Mouse (Mus musculus): ENCODE results near the gene Rtel1. TPM values are rescaled to one million over a fixed set of nuclear protein-coding genes. Genes with fewer than 3 reads are reported as not detected.
A peak's percentile ranks its signal among the peaks of the same experiment; 100 is the strongest.

Rtel1 gene
- polyA plus RNA-seq, 1 experiment from 2014 or later, result 37.3 TPM

GRCm38 (mm10) chr2:181391541-181391940, 72.0 kb downstream of the Rtel1 start:
- Histone ChIP-seq H3K4me3 (replicated peaks) (no peak overlapping the region), H3K9me3 (replicated peaks) (no peaks in the 10 kb centered on the region), H3K4me1 (no peaks in the 10 kb centered on the region), H3K9ac (replicated peaks) (no peak overlapping the region), H3K36me3 (peaks cover 33% of the 10 kb centered on the region), H3K27ac (replicated peaks) (no peak overlapping the region), H3K4me2 (no peak overlapping the region), H3K27me3 (replicated peaks) (no peaks in the 10 kb centered on the region)
- 72% methylated on average over 2 of the region's 2 CpGs for WGBS
- ATAC-seq (ENCODE audit: low FRiP score), result no peak

GRCm38 (mm10) chr2:181392600-181393213, 73.2 kb downstream of the Rtel1 start:
- Histone ChIP-seq H3K4me1 (0 out of 2 replicates have a peak, but pooled peaks cover 5% of the 10 kb centered on the region), H3K4me2 (no peak overlapping the region), H3K4me3 (replicated peaks) (no peak overlapping the region), H3K27ac (replicated peaks) (no peak overlapping the region), H3K9ac (replicated peaks) (no peak overlapping the region), H3K36me3 (peaks cover 27% of the 10 kb centered on the region), H3K27me3 (replicated peaks) (no peaks in the 10 kb centered on the region), H3K9me3 (replicated peaks) (no peaks in the 10 kb centered on the region)
- peak; percentile 87 for ATAC-seq (ENCODE audit: low FRiP score)
- 36% methylated on average over 4 of the region's 4 CpGs for WGBS

- no peak for ATAC-seq (ENCODE audit: low FRiP score)
- WGBS, result 97% methylated on average over 3 of the region's 3 CpGs
- no peaks in the 10 kb centered on the region for H3K27me3 ChIP-seq (replicated peaks)
- no peak overlapping the region for H3K9ac ChIP-seq (replicated peaks)
- no peak overlapping the region for H3K27ac ChIP-seq (replicated peaks)
- H3K4me2 ChIP-seq, result no peak overlapping the region
- H3K9me3 ChIP-seq (replicated peaks), result no peaks in the 10 kb centered on the region
- no peak overlapping the region for H3K4me3 ChIP-seq (replicated peaks)
- H3K36me3 ChIP-seq, result peaks cover 27% of the 10 kb centered on the region
- H3K4me1 ChIP-seq, result 0 out of 2 replicates have a peak, but pooled peaks cover 7% of the 10 kb centered on the region
Measured at GRCm38 (mm10) chr2:181394086-181394485, 74.5 kb downstream of the Rtel1 start.

GRCm38 (mm10) chr2:181397207-181397761, 77.7 kb downstream of the Rtel1 start:
- no peak overlapping the region for H3K4me3 ChIP-seq (replicated peaks)
- H3K27ac ChIP-seq (replicated peaks), result peak overlapping the region; percentile 23; the same call in 1 of the 2 replicates
- 0 out of 2 replicates have a peak, but pooled peaks cover 7% of the 10 kb centered on the region for H3K4me1 ChIP-seq
- no peaks in the 10 kb centered on the region for H3K27me3 ChIP-seq (replicated peaks)
- no peak for ATAC-seq (ENCODE audit: low FRiP score)
- no peaks in the 10 kb centered on the region for H3K9me3 ChIP-seq (replicated peaks)
- 0 out of 2 replicates have a peak, but pooled peaks cover 7% of the 10 kb centered on the region for H3K36me3 ChIP-seq
- no peak overlapping the region for H3K9ac ChIP-seq (replicated peaks)
- 57% methylated on average over 5 of the region's 5 CpGs for WGBS
- H3K4me2 ChIP-seq, result no peak overlapping the region

- Histone ChIP-seq H3K4me1 (0 out of 2 replicates have a peak, but pooled peaks cover 7% of the 10 kb centered on the region), H3K27ac (replicated peaks) (no peak overlapping the region)
- 43% methylated on average over 1 of the region's 1 CpGs for WGBS
Measured at GRCm38 (mm10) chr2:181401497-181401896, 82.0 kb downstream of the Rtel1 start.

GRCm38 (mm10) chr2:181403722-181404121, 84.2 kb downstream of the Rtel1 start:
- 95% methylated on average over 3 of the region's 3 CpGs for WGBS
- H3K9ac ChIP-seq (replicated peaks), result no peak overlapping the region
- H3K4me1 ChIP-seq, result no peaks in the 10 kb centered on the region
- no peak overlapping the region for H3K4me2 ChIP-seq
- H3K36me3 ChIP-seq, result 0 out of 2 replicates have a peak, but pooled peaks cover 6% of the 10 kb centered on the region
- ATAC-seq (ENCODE audit: low FRiP score), result no peak
- H3K27ac ChIP-seq (replicated peaks), result no peak overlapping the region
- H3K27me3 ChIP-seq (replicated peaks), result no peaks in the 10 kb centered on the region
- no peaks in the 10 kb centered on the region for H3K9me3 ChIP-seq (replicated peaks)
- H3K4me3 ChIP-seq (replicated peaks), result no peak overlapping the region

More at GRCm38 (mm10) chr2:181401497-181401896, 82.0 kb downstream of the Rtel1 start:
- no peak overlapping the region for H3K9ac ChIP-seq (replicated peaks)
- H3K27me3 ChIP-seq (replicated peaks), result no peaks in the 10 kb centered on the region
- H3K4me3 ChIP-seq (replicated peaks), result no peak overlapping the region
- H3K36me3 ChIP-seq, result no peaks in the 10 kb centered on the region
- ATAC-seq (ENCODE audit: low FRiP score), result no peak
- H3K4me2 ChIP-seq, result no peak overlapping the region
- no peaks in the 10 kb centered on the region for H3K9me3 ChIP-seq (replicated peaks)

Other genes starting within 250 kb of the Rtel1 start
- gene Kcnq2, start 184.4 kb upstream of the Rtel1 start, polyA plus RNA-seq (2015; fragmentation: Nextera tagmentation; extraction: Ambion mirVana), result 36.9 and 45.8 TPM in 2 replicates
- gene Eef1a2, start 162.7 kb upstream of the Rtel1 start, polyA plus RNA-seq (2015; fragmentation: Nextera tagmentation; extraction: Ambion mirVana), result 15.4 and 16.8 TPM in 2 replicates
- 361 and 401 TPM in 2 replicates for gene Ppdpf, start 132.5 kb upstream of the Rtel1 start, polyA plus RNA-seq (2015; fragmentation: Nextera tagmentation; extraction: Ambion mirVana)
- gene Ptk6, start 117.0 kb upstream of the Rtel1 start, polyA plus RNA-seq (2015; fragmentation: Nextera tagmentation; extraction: Ambion mirVana), result 0.05 TPM in 1 of 2 replicates, not detected in the other
- 0.17 and 0.36 TPM in 2 replicates for gene Srms, start 106.6 kb upstream of the Rtel1 start, polyA plus RNA-seq (2015; fragmentation: Nextera tagmentation; extraction: Ambion mirVana)
- gene Fndc11, start 99.7 kb upstream of the Rtel1 start, polyA plus RNA-seq (2015; fragmentation: Nextera tagmentation; extraction: Ambion mirVana), result 0.20 and 0.22 TPM in 2 replicates
- 0.37 and 0.91 TPM in 2 replicates for gene Helz2, start 77.7 kb upstream of the Rtel1 start, polyA plus RNA-seq (2015; fragmentation: Nextera tagmentation; extraction: Ambion mirVana)
- gene Gmeb2, start 31.7 kb upstream of the Rtel1 start, polyA plus RNA-seq (2015; fragmentation: Nextera tagmentation; extraction: Ambion mirVana), result 13.9 and 14.6 TPM in 2 replicates
- gene Stmn3, start 5.2 kb upstream of the Rtel1 start, polyA plus RNA-seq (2015; fragmentation: Nextera tagmentation; extraction: Ambion mirVana), result 1,381 and 1,726 TPM in 2 replicates
- gene Zgpat, start 45.2 kb downstream of the Rtel1 start, polyA plus RNA-seq (2015; fragmentation: Nextera tagmentation; extraction: Ambion mirVana), result 71.1 and 81.9 TPM in 2 replicates
- gene Arfrp1, start 45.7 kb downstream of the Rtel1 start, polyA plus RNA-seq (2015; fragmentation: Nextera tagmentation; extraction: Ambion mirVana), result 83.5 and 83.7 TPM in 2 replicates
- gene Lime1, start 60.3 kb downstream of the Rtel1 start, polyA plus RNA-seq (2015; fragmentation: Nextera tagmentation; extraction: Ambion mirVana), result 44.8 and 52.5 TPM in 2 replicates
- 18.5 and 19.7 TPM in 2 replicates for gene Zbtb46, start 139.7 kb downstream of the Rtel1 start, polyA plus RNA-seq (2015; fragmentation: Nextera tagmentation; extraction: Ambion mirVana)
- 0.12 and 0.13 TPM in 2 replicates for gene Abhd16b, start 173.5 kb downstream of the Rtel1 start, polyA plus RNA-seq (2015; fragmentation: Nextera tagmentation; extraction: Ambion mirVana)
- gene Tpd52l2, start 177.4 kb downstream of the Rtel1 start, polyA plus RNA-seq (2015; fragmentation: Nextera tagmentation; extraction: Ambion mirVana), result 112 and 113 TPM in 2 replicates
- gene Dnajc5, start 200.7 kb downstream of the Rtel1 start, polyA plus RNA-seq (2015; fragmentation: Nextera tagmentation; extraction: Ambion mirVana), result 242 and 263 TPM in 2 replicates